Mouse (Mus musculus) limb, embryonic 14.5 days (tissue): ENCODE measurements around the gene Cox17. TPM values are rescaled to one million over a fixed set of nuclear protein-coding genes. Genes with fewer than 3 reads are reported as not detected.

Experiments used
- ATAC-seq: fragments of 200-750 bp; cut with Nextera tagmentation; 2 replicates; pipeline ENCODE4 v1.8.0; 2017; ENCODE audit warnings: low read depth, moderate number of reproducible peaks, moderate TSS enrichment; ENCODE audit not compliant: low FRiP score
- DNase-seq: peaks from one replicate; pipeline ENCODE4 v3.0.0-alpha.2; 2015; ENCODE audit warnings: low spot score
- H3K27ac ChIP-seq: fragments of 300-500 bp; sonication (generic); replicated peaks from 2 replicates; pipeline ENCODE4 v1.5.1; 2014; ENCODE audit warnings: low read depth, mild to moderate bottlenecking, low read length, moderate library complexity, mixed read lengths
- H3K27me3 ChIP-seq: fragments of 300-500 bp; sonication (generic); 2 replicates; pipeline ENCODE4 v1.6.1; 2014; ENCODE audit warnings: low read length, mixed read lengths; ENCODE audit not compliant: control insufficient read depth, insufficient read depth
- H3K36me3 ChIP-seq: fragments of 300-500 bp; sonication (generic); 2 replicates; pipeline ENCODE4 v1.6.1; 2014; ENCODE audit warnings: mild to moderate bottlenecking, low read length, moderate library complexity, mixed read lengths; ENCODE audit not compliant: control insufficient read depth, insufficient read depth
- H3K4me1 ChIP-seq: fragments of 300-500 bp; sonication (generic); 2 replicates; pipeline ENCODE4 v1.6.1; 2014; ENCODE audit warnings: antibody characterized with exemption, low read length, mixed read lengths; ENCODE audit not compliant: control insufficient read depth, insufficient read depth
- H3K4me2 ChIP-seq: fragments of 300-500 bp; sonication (generic); replicated peaks from 2 replicates; pipeline ENCODE4 v1.6.1; 2014; ENCODE audit warnings: low read depth, mild to moderate bottlenecking, low read length, moderate library complexity; ENCODE audit not compliant: severe bottlenecking
- H3K4me3 ChIP-seq: fragments of 300-500 bp; sonication (generic); replicated peaks from 2 replicates; pipeline ENCODE4 v1.5.1; 2014; ENCODE audit warnings: low read length
- H3K9ac ChIP-seq: fragments of 300-500 bp; sonication (generic); 2 replicates; pipeline ENCODE4 v1.6.1; 2014; ENCODE audit warnings: mild to moderate bottlenecking, low read depth, low read length, moderate library complexity; ENCODE audit not compliant: severe bottlenecking
- H3K9me3 ChIP-seq: fragments of 300-500 bp; sonication (generic); 2 replicates; pipeline ENCODE4 v1.6.1; 2016; ENCODE audit warnings: low read length; ENCODE audit not compliant: control insufficient read depth
- POLR2A ChIP-seq: fragments of 200-500 bp; IDR thresholded peaks from 2 replicates; pipeline ENCODE4 v1.8.0; 2012; ENCODE audit warnings: inconsistent platforms, mild to moderate bottlenecking, moderate library complexity, borderline replicate concordance; ENCODE audit not compliant: insufficient read depth, insufficient read length; ENCODE audit errors: extremely low read depth
- WGBS: fragments of 180-500 bp; shearing (Covaris S2); extraction: QIAGEN DNeasy Blood & Tissue Kit; methylation state at CpG from one replicate; pipeline ENCODE4 v1.1.7; 2014; 5-methylcytosine and 5-hydroxymethylcytosine counted together
- polyA plus RNA-seq, 2 experiments: library from polyadenylated mRNA; depleted of rRNA in 1 of 2; stranded (reverse) in 1 of 2; unstranded in 1 of 2; fragments of >200 nt; fragmentation: Nextera tagmentation in 1 of 2; extraction: Ambion mirVana in 1 of 2; gene quantifications; 2 replicates each; pipeline versions ENCODE4 v1.2.1 to v1.2.3; 2012 to 2014

Cox17 gene
- polyA plus RNA-seq, 2 experiments = 83.6 to 124 TPM

DNA sequence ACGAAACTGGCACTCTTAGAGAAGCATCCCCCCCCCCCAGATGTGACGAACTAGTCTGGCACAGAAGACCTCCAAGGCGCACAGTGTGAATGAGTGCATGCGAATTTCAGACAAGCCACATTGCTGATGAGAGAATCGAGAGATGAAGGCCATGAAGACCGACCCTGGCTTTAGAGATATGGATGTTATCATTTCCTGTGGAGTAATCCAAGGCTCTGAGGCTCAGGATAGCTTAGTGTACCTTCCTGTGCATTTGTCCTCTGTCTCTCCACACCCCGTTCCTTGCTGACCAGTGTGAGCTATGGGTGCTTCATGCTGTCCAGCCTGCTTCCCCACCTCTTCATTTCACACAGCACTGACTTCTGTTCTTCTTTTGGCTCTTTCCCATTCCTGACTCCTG, 28.4 kb downstream of the Cox17 start:
- no peak for ATAC-seq
- Histone ChIP-seq H3K9me3 (no peaks in the 10 kb centered on the region), H3K27ac (no peak overlapping the region), H3K4me1 (no peaks in the 10 kb centered on the region), H3K27me3 (no peaks in the 10 kb centered on the region), H3K36me3 (no peaks in the 10 kb centered on the region), H3K4me3 (no peak overlapping the region), H3K4me2 (no peak overlapping the region), H3K9ac (no peak overlapping the region)
- no peak for DNase-seq
- WGBS = 81% methylated on average over 7 of the region's 7 CpGs
- TF ChIP-seq POLR2A = no peak

DNA sequence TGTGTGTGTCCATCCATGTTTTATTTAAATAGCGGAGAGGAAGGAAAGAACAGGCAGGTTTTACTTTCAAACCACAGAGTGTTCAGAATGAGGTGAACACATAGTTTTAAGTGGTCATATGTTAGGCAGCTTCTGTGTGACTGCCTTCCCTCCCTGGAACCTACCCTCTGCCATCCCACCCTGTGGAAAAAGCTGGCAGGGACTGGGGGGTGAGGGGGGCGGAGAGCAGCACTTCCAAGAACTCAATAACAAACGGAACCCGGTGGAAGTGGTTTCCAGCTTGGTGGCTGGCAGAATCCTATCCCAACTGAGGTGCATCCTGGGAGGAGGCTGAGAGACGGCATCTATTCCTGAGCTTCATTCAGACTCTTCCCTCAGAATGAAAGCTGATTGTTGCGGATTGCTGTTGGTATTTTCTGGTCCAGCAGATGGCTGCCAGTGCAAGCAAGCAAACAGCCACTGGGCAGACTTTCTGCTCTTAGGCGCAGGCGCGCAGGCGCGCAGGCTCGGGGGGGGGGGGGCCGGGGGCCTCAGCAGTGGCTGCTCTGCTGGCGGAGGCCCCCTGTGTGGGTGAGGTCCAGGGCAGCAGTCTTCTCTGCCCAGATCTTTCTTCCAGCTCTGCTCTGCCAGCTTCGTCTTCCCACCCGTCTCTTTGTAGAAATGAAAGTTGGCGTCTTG, 29.5 kb downstream of the Cox17 start:
- no peaks in the 10 kb centered on the region for H3K27me3 ChIP-seq
- H3K9ac ChIP-seq = peak overlapping the region; percentile 40
- H3K9me3 ChIP-seq = no peaks in the 10 kb centered on the region
- peak overlapping the region; percentile 36 for H3K4me2 ChIP-seq
- TF ChIP-seq POLR2A = 0 out of 2 replicates have a peak, but pooled peaks have one; percentile 19
- DNase-seq = peak; percentile 67
- H3K4me3 ChIP-seq = peak overlapping the region; percentile 14; the same call in 1 of the 2 replicates
- H3K27ac ChIP-seq = peak overlapping the region; percentile 15
- 27% methylated on average over 15 of the region's 17 CpGs for WGBS
- H3K36me3 ChIP-seq = no peaks in the 10 kb centered on the region
- peak; percentile 86 for ATAC-seq
- no peaks in the 10 kb centered on the region for H3K4me1 ChIP-seq

DNA sequence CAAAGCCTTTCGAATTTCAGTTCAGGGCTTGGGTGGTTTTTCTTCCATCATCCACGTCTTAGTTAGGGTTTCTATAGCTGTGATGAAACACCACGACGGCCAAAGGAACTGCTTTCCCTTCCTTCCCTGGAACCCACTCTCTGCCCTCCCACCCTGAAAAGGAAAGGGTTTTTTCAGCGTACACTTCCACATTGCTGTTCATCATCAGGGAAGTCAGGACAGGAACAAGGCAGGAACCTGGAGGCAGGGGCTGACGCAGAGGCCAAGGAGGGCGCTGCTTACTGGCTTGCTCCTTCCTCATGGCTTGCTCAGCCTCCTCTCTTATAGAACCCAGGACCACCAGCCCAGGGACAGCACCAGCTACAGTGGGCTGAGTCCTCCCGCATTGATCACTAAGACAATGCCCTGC, 30.1 kb downstream of the Cox17 start:
- peak overlapping the region; percentile 14; the same call in 1 of the 2 replicates for H3K4me3 ChIP-seq
- 51% methylated on average over 8 of the region's 8 CpGs for WGBS

DNA sequence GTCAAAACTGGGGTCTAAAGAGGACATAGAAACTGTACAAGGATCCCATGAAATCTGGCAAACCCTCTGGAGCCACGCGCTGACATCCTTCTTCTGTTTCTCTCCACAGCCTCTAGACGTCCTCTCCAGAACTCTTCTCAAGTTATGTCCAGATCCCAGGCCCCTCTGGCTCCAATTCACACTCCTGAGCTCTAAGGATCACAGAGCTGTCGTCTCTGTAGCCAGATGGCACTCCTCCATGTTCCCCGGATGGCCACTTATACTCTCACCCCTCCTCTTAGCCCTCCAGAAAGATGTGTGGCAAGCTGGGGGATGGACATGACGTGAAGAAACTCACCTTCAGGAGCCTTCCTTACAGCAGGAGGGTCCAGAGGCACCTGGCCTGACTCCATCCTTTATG, 30.8 kb downstream of the Cox17 start:
- no peak for TF ChIP-seq POLR2A
- H3K9ac ChIP-seq = no peak overlapping the region
- DNase-seq (no peak), ATAC-seq (no peak)
- H3K4me2 ChIP-seq = no peak overlapping the region
- H3K9me3 ChIP-seq = no peaks in the 10 kb centered on the region
- H3K4me1 ChIP-seq = no peaks in the 10 kb centered on the region
- no peaks in the 10 kb centered on the region for H3K36me3 ChIP-seq
- WGBS = 75% methylated on average over 6 of the region's 6 CpGs
- no peak overlapping the region for H3K27ac ChIP-seq
- H3K27me3 ChIP-seq = no peaks in the 10 kb centered on the region
- H3K4me3 ChIP-seq = no peak overlapping the region

More for the DNA sequence above, 30.1 kb downstream of the Cox17 start:
- H3K9me3 ChIP-seq = no peaks in the 10 kb centered on the region
- TF ChIP-seq POLR2A = no peak
- peak overlapping the region; percentile 40 for H3K9ac ChIP-seq
- peak overlapping the region; percentile 15 for H3K27ac ChIP-seq
- peak overlapping the region; percentile 36 for H3K4me2 ChIP-seq
- H3K4me1 ChIP-seq = no peaks in the 10 kb centered on the region
- DNase-seq (no peak), ATAC-seq (peak; percentile 63; the same call in 1 of the 2 replicates)
- H3K36me3 ChIP-seq = no peaks in the 10 kb centered on the region
- H3K27me3 ChIP-seq = no peaks in the 10 kb centered on the region

DNA sequence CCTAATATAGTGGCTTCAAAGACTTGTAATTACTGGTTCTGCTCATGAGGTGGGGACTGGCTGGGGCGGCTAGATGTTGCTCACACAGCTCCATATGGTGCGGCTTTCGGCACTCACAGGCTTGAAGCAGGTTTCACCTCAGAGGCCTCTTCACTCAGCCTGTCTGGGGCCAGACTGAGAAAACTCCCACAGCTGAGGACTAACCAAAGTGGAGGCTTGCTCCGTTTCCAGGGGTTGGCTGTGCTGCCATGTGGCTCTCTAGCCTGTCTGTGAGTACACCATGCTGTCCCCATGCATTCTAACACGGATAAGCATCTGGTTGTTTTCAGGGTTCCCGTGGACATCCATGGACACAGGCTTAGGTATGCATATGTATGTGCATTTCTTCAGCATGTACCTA, 31.8 kb downstream of the Cox17 start:
- Histone ChIP-seq H3K4me1 (no peaks in the 10 kb centered on the region), H3K4me2 (no peak overlapping the region), H3K4me3 (no peak overlapping the region), H3K36me3 (no peaks in the 10 kb centered on the region), H3K9ac (no peak overlapping the region), H3K9me3 (no peaks in the 10 kb centered on the region), H3K27ac (no peak overlapping the region), H3K27me3 (no peaks in the 10 kb centered on the region)
- no peak for ATAC-seq
- no peak for TF ChIP-seq POLR2A
- DNase-seq = no peak
- 65% methylated on average over 6 of the region's 6 CpGs for WGBS
